Mouse (Mus musculus) left cerebral cortex, adult 11 months (tissue): ENCODE measurements at regions not wholly inside any gene's neighbourhood (a gene's known extent, or its start where the extent isn't known, plus 50 kb on each side); places are given as distances from the start of the nearest gene placed in this dataset.

Experiments
- DNase-seq: peaks from one replicate; pipeline ENCODE4 v3.0.0; 2022; ENCODE audit warnings: low spot score

DNA sequence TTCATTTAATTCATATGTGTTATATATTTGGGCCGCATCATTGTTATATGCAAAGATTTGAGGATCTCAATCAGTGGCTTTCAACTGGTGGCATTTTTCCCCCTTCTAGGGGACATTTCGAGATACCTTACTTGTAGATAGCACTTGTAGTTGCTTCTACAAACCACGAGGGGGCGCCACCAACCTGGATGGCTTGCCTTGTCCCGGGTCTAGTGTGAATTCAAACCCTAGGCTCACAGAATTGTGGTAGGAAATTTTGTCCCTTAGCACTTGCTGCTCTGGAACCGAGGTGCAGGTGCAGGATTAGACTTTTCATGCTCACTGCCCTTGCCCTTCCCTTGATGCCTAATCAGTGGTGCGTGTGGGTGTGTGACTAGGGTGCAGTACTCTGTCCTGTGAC lies 252.2 kb downstream of the Uaca start:
- no peak for DNase-seq

- DNase-seq: no peak
Measured at GRCm38 (mm10) chr9:61047289-61047688, 252.9 kb downstream of the Uaca start.

- DNase-seq: no peak
Measured at GRCm38 (mm10) chr9:61048576-61048975, 254.2 kb downstream of the Uaca start.

GRCm38 (mm10) chr9:61052621-61053020 lies 258.3 kb downstream of the Uaca start:
- DNase-seq: no peak

DNA sequence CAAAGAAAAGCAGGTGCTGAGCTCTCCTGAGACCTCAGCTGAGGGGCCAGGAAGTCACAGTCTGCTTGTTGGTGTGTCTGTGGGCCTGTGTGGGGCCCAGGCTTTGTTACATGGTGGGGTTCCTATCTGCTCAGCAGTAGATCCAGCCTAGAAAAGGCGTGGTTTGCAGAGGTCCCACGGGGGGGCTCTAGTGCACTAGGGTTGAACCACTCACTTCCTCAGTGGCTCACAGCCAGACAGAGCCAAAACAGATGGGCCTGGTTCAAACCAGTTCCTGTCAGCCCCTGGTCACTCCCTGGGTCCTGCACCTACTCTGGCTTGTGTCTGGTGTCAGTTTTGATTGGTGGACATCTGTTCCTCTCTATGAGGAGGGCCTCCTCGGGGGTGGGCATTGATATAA lies 260.1 kb downstream of the Uaca start:
- no peak for DNase-seq

DNA sequence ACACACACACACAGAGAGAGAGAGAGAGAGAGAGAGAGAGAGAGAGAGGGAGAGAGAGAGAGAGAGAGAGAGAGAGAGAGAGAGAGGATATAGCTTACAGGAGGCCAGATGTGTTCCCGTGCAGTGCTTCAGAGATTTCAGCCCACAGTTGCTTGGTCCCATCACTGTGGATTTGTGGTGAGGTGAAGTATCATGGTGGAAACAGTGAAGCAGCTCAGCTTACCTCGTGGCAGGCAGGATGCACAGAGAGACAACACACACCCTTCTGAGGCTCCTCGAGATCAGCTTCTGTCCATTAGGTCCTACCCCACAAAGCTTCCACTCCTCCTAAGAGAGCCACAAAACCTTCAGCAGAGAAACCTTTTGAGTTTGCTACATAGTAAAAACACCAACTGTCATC lies 261.1 kb downstream of the Uaca start:
- DNase-seq: no peak

DNA sequence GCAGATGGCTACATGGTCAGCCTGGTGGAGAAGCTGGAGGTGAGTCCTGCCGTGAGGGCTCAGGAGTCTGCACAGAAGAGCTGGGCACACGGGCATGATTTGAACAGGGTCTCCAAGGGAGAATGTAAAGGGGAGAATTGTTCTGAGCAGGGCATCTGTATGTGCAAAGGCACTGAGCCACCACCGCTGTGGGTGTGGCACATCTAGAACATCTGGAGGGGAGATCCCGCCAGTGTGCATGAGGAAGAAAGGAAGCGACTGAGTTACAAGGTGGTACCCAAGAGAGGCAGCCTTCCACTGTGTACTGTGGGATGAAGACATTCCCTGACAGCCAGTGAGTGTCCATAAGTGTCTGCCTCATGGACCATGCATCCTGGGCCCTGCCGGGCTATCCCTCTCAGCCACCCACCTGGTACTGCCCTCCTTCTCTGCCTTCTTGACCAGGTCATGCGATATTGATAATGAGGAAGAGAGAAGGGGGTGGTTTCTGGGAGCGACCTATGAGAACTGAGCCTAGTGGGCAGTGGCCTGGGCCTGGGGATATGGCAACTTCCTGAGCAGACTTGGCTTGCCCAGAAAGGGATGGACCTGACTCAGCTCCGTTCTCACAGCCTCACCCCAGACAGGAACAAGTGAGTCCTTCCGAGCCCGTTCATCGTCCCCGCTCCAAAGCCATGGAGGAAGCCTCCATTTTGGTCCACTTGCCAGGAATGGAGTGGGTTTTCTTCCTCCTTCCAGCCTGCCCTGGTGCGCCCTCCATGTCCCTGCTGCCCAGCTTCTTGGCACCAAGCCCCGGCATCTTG lies 261.8 kb downstream of the Uaca start:
- DNase-seq: peak; percentile 19

DNA sequence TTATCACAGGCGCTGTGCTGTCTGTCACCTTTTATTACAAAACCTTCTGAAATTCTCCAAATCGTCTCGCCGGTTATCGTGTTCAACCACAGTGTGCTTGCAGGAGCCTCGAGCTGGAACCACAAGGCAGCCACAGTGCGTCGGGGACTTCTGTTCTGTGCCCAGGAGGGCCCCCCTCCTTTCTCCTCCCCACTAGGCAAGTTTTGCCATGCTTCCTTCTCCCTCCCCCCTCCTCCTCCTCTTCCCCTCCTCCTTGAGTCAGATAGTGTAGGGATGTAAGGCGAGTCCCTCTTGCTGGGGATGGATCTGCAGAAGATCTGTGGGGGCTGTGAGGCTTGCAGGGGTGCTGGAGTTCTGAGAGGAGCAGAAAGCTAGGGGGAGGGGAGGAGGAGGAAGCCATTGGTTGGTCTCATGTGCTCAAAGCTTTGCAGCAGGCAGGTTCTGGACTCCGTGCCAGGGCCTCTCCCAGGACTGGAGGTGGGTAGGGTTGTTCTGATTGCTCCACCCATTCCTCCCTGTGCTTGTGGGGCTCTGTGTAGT lies 262.5 kb downstream of the Uaca start:
- DNase-seq: no peak

GRCm38 (mm10) chr9:61059225-61059624 lies 264.9 kb downstream of the Uaca start:
- DNase-seq: no peak

DNA sequence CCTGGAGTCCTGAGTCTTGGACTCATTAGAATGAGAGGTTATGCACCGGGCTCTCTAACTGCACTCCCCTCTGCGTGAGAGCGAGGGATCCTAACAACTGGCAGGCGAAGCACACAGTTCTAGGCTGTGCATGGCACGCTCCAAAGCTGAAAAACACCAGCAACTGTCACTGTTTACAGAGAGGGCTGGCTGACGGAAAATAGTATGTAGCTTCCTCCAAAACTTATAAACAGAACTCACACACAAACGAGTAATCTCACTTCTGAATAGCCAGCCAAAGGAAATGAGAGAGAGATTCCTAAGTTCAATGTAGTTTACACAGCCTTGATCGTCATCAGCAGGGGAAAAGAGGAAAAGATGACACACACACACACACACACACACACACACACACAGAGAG lies 266.6 kb downstream of the Uaca start:
- DNase-seq: no peak

- no peak for DNase-seq
Measured at GRCm38 (mm10) chr9:61064714-61065305, 270.5 kb downstream of the Uaca start.

DNA sequence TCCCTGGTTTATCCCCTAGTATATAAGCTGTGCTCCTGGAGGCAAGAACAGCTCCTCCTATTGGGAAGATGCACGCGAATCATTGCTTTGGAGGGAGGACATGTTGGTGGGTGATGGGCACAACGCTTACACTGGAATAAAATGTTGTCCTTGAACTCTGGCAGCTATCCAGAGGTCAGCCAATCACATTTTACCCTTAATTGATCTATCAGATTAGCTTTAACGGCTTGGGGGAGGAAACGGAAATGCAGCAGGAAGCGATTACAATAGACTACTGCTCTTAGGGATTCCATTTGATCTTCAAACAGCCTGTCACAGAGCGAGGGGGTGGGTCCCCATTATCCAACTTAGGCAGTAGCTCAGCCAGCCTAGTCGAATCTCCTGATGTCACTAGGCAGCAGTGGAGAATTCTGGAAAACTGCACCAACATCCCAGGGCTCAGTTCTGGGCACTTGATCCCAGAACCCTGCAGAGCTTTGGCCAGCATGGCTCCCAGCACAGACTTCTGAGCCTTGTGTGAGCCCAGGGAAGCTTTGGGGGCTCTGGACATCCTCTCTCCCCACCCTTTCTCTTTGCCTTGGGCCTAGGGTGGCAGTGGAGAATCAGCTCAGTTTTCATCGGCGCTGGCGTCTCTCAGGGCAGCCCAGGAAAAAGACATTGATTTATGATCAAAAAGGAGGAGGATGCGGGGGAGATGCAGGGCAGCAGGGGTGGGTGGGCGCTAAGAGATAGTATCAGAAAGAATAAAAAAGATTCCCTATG lies 275.4 kb downstream of the Uaca start:
- DNase-seq: no peak

DNA sequence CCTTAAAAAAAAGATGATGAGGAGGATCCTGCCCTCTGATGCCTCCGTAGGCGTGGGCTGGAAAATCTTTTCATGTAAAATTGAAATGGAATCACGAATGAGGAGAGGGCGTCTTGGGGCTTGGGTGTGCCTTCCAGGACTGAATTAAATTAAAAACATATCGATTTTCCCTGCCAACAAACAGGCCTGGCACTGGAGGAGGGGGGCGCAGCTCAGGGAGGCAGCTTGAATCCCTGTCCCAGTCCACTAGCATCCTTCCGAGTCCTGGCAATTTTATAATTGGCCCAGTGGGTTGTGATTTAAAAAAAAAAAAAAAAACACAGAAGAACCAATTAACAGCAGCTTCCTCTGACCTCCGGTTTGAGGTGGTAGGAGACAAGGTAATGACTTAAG lies 276.0 kb downstream of the Uaca start:
- DNase-seq: no peak

GRCm38 (mm10) chr9:61070861-61071260 lies 276.5 kb downstream of the Uaca start:
- DNase-seq: no peak

GRCm38 (mm10) chr9:61073482-61073881 lies 279.1 kb downstream of the Uaca start:
- DNase-seq: no peak

DNA sequence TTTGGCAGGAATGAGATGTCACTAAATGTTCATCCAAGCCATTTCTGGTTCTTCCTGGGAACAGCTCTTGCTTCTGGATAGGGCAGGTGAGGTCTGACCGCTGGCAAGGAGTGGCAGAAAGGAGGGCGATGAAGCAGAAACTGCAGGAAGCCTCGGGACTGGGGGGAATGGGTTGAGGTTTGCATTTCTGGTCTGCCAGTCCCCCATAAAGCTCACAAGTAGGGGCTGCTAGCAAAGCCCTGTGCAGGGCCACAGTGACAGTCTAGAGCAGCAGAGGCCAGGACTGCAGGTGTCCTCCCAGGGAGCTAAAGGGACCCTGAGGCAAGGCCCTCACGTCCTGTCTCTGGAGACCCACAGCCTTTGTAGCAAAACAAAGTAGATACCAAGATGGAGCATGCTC lies 280.7 kb downstream of the Uaca start:
- DNase-seq: no peak

GRCm38 (mm10) chr9:61077181-61077580 lies 282.8 kb downstream of the Uaca start:
- DNase-seq: no peak

GRCm38 (mm10) chr9:61077807-61078206 lies 283.5 kb downstream of the Uaca start:
- DNase-seq: no peak

- DNase-seq: peak; percentile 46
Measured at GRCm38 (mm10) chr9:61081474-61082021, 287.2 kb downstream of the Uaca start.

DNA sequence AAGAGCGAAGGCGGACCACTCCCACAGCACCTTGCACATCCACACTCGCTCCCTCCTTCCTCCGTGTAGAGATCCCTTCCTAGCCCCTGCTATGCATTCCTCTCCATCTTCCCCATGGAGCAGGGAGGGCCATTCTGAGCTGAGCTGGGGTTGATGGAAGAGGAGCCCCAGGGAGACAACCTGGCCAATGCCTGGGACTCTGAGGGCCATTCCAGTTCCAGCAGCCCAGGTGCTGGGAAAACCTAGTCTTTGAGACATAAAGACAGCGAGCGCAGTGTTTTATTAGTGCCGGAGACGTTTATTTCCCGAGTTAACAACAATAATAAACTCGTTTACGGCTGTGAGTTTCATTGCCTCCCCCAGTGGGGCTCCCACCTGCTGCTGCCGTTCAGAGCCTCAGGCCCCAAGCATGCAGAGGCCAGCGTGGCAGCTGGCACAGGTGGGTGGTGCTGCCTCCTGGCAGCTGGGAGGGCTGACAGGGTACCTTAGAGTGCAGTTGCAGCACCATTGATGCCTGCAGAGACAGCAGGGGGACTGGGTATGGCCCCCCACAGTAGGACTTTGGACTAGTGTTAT lies 287.4 kb upstream of the Tle3 start:
- DNase-seq: no peak

DNA sequence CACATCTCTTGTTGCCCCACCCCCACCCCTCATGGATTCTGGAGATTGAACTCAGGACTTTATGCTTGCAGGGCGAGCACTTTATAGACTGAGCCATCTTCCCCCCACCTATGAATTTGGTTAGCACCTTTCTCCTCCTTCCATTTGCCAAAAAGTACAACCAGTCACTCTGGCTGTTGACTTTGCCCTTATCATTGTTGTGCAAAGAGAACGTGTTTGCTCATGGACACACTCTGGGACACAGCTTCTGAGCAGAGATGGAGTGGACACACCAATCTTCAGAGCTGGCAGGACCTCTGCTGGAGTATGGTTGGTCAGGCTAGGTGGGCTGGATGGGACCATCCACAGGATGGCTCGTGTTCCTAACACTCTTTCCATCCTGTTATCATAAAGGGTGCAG lies 285.1 kb upstream of the Tle3 start:
- DNase-seq: no peak

DNA sequence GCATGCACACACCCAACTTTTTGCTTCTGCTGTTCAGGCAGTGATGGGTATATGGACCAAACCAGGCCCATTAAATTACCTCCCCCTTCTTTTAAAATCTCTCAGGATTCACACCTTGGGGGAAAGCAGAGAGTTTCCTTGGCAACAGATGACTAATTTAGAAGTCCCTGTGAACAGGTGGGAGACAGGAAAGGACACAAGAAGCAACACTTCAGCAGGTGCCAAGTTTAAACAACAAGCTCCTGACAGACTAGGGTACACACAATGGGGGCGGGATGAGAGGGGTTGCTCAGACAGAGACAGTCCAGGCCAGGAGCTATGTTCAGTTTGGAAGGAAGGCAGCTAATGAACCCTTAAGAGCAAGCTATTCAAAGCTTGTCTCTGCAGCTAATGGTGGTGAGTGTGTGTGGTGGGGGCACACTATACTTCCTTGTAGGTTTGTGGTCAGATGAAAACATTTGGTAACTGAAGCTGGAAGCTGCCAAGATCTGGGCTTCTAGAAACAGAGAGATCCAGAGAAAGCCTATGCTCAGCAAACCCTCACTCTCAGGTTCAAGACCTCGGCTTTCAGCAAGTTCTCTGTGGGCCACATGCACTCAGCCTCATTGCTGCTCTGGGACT lies 283.0 kb upstream of the Tle3 start:
- DNase-seq: no peak
